Mouse (Mus musculus): Measurements from ENCODE around the gene Cdh23. TPM values are rescaled to one million over a fixed set of nuclear protein-coding genes. Genes with fewer than 3 reads are reported as not detected.
"Not testable (repeated sequence)": the region's sequence is repeated elsewhere in the genome, so short reads cannot be mapped to it uniquely, and the experiment has no call there.

Gene Cdh23
- polyA plus RNA-seq, 1 experiment from 2014 or later, result 0.62 TPM

- Histone ChIP-seq H3K27ac (no peak overlapping the region), H3K4me1 (peaks cover 19% of the 10 kb centered on the region), H3K4me2 (no peak overlapping the region), H3K9ac (no peak overlapping the region), H3K4me3 (replicated peaks) (no peak overlapping the region), H3K27me3 (no peaks in the 10 kb centered on the region), H3K36me3 (no peaks in the 10 kb centered on the region), H3K9me3 (replicated peaks) (no peaks in the 10 kb centered on the region)
- 59% methylated on average over 2 of the region's 2 CpGs for WGBS
- no peak for ATAC-seq (replicated peaks; ENCODE audit: low FRiP score)
Measured at GRCm38 (mm10) chr10:60732397-60732861, 36.1 kb upstream of the Cdh23 start.

GRCm38 (mm10) chr10:60731742-60732141 lies 35.5 kb upstream of the Cdh23 start:
- H3K4me3 ChIP-seq (replicated peaks), result no peak overlapping the region
- H3K9ac ChIP-seq, result no peak overlapping the region
- H3K4me1 ChIP-seq, result peaks cover 12% of the 10 kb centered on the region
- WGBS, result 56% methylated on average over 5 of the region's 5 CpGs
- H3K27me3 ChIP-seq, result no peaks in the 10 kb centered on the region
- H3K36me3 ChIP-seq, result no peaks in the 10 kb centered on the region
- H3K4me2 ChIP-seq, result no peak overlapping the region
- H3K27ac ChIP-seq, result no peak overlapping the region
- ATAC-seq (replicated peaks; ENCODE audit: low FRiP score), result no peak
- H3K9me3 ChIP-seq (replicated peaks), result no peaks in the 10 kb centered on the region

- no peak for ATAC-seq (replicated peaks; ENCODE audit: low FRiP score)
- Histone ChIP-seq H3K4me1 (no peaks in the 10 kb centered on the region), H3K9me3 (replicated peaks) (no peaks in the 10 kb centered on the region), H3K4me2 (no peak overlapping the region), H3K9ac (no peak overlapping the region), H3K27me3 (no peaks in the 10 kb centered on the region), H3K27ac (no peak overlapping the region), H3K4me3 (replicated peaks) (no peak overlapping the region), H3K36me3 (no peaks in the 10 kb centered on the region)
- WGBS, result 32% methylated on average over 5 of the region's 5 CpGs
Measured at GRCm38 (mm10) chr10:60727301-60727700, 31.0 kb upstream of the Cdh23 start.

- no peak overlapping the region for H3K4me2 ChIP-seq
- no peak overlapping the region for H3K4me3 ChIP-seq (replicated peaks)
- no peak overlapping the region for H3K27ac ChIP-seq
- no peak overlapping the region for H3K9ac ChIP-seq
- H3K27me3 ChIP-seq, result no peaks in the 10 kb centered on the region
- no peak for ATAC-seq (replicated peaks; ENCODE audit: low FRiP score)
- no peaks in the 10 kb centered on the region for H3K9me3 ChIP-seq (replicated peaks)
- WGBS, result 81% methylated on average over 3 of the region's 3 CpGs
- no peaks in the 10 kb centered on the region for H3K36me3 ChIP-seq
- no peaks in the 10 kb centered on the region for H3K4me1 ChIP-seq
Measured at GRCm38 (mm10) chr10:60726896-60727295, 30.6 kb upstream of the Cdh23 start.

- Histone ChIP-seq H3K27me3 (no peaks in the 10 kb centered on the region), H3K9ac (no peak overlapping the region), H3K9me3 (replicated peaks) (no peaks in the 10 kb centered on the region), H3K4me3 (replicated peaks) (no peak overlapping the region), H3K4me2 (no peak overlapping the region), H3K4me1 (no peaks in the 10 kb centered on the region), H3K27ac (no peak overlapping the region), H3K36me3 (peaks cover 5% of the 10 kb centered on the region; the same call in 1 of the 2 replicates)
- ATAC-seq (replicated peaks; ENCODE audit: low FRiP score), result no peak
- 81% methylated on average over 6 of the region's 6 CpGs for WGBS
Measured at GRCm38 (mm10) chr10:60724496-60724895, 28.2 kb upstream of the Cdh23 start.

- WGBS, result 45% methylated on average over 1 of the region's 1 CpGs
- Histone ChIP-seq H3K4me2 (no peak overlapping the region), H3K36me3 (peaks cover 10% of the 10 kb centered on the region), H3K4me3 (replicated peaks) (no peak overlapping the region), H3K27me3 (no peaks in the 10 kb centered on the region), H3K9ac (no peak overlapping the region), H3K9me3 (replicated peaks) (no peaks in the 10 kb centered on the region), H3K27ac (no peak overlapping the region), H3K4me1 (no peaks in the 10 kb centered on the region)
- no peak for ATAC-seq (replicated peaks; ENCODE audit: low FRiP score)
Measured at GRCm38 (mm10) chr10:60723345-60723744, 27.1 kb upstream of the Cdh23 start.

GRCm38 (mm10) chr10:60721640-60722039 lies 25.4 kb upstream of the Cdh23 start:
- no peak for ATAC-seq (replicated peaks; ENCODE audit: low FRiP score)
- Histone ChIP-seq H3K27ac (no peak overlapping the region), H3K4me2 (no peak overlapping the region), H3K9me3 (replicated peaks) (no peaks in the 10 kb centered on the region), H3K9ac (no peak overlapping the region), H3K4me3 (replicated peaks) (no peak overlapping the region), H3K36me3 (peaks cover 12% of the 10 kb centered on the region), H3K27me3 (no peaks in the 10 kb centered on the region), H3K4me1 (no peaks in the 10 kb centered on the region)
- 72% methylated on average over 12 of the region's 12 CpGs for WGBS

- Histone ChIP-seq H3K27me3 (no peaks in the 10 kb centered on the region), H3K4me2 (no peak overlapping the region), H3K9ac (no peak overlapping the region), H3K9me3 (replicated peaks) (no peaks in the 10 kb centered on the region), H3K4me1 (no peaks in the 10 kb centered on the region), H3K4me3 (replicated peaks) (no peak overlapping the region), H3K27ac (no peak overlapping the region), H3K36me3 (peaks cover 23% of the 10 kb centered on the region)
- 74% methylated on average over 5 of the region's 5 CpGs for WGBS
- ATAC-seq (replicated peaks; ENCODE audit: low FRiP score), result no peak
Measured at GRCm38 (mm10) chr10:60720461-60720860, 24.2 kb upstream of the Cdh23 start.

- H3K9me3 ChIP-seq (replicated peaks), result no peaks in the 10 kb centered on the region; the same call in 1 of the 2 replicates
- H3K4me2 ChIP-seq, result no peak overlapping the region
- ATAC-seq (replicated peaks; ENCODE audit: low FRiP score), result no peak
- H3K4me1 ChIP-seq, result no peaks in the 10 kb centered on the region
- H3K4me3 ChIP-seq (replicated peaks), result no peak overlapping the region
- 95% methylated on average over 2 of the region's 2 CpGs for WGBS
- H3K36me3 ChIP-seq, result peaks cover 39% of the 10 kb centered on the region
- H3K9ac ChIP-seq, result no peak overlapping the region
- no peak overlapping the region for H3K27ac ChIP-seq
- no peaks in the 10 kb centered on the region for H3K27me3 ChIP-seq
Measured at GRCm38 (mm10) chr10:60718491-60718890, 22.2 kb upstream of the Cdh23 start.

GRCm38 (mm10) chr10:60716449-60716848 lies 20.2 kb upstream of the Cdh23 start:
- Histone ChIP-seq H3K4me3 (replicated peaks) (no peak overlapping the region), H3K9me3 (replicated peaks) (no peaks in the 10 kb centered on the region; the same call in 1 of the 2 replicates), H3K27ac (no peak overlapping the region), H3K9ac (no peak overlapping the region), H3K4me2 (no peak overlapping the region), H3K4me1 (no peaks in the 10 kb centered on the region), H3K36me3 (peaks cover 43% of the 10 kb centered on the region), H3K27me3 (no peaks in the 10 kb centered on the region)
- 88% methylated on average over 3 of the region's 3 CpGs for WGBS
- ATAC-seq (replicated peaks; ENCODE audit: low FRiP score), result no peak

- WGBS, result 52% methylated on average over 8 of the region's 8 CpGs
- not testable (repeated sequence) for H3K27me3 ChIP-seq
Measured at GRCm38 (mm10) chr10:60712299-60712698, 16.0 kb upstream of the Cdh23 start.

GRCm38 (mm10) chr10:60708837-60709236 lies 12.5 kb upstream of the Cdh23 start:
- ATAC-seq (replicated peaks; ENCODE audit: low FRiP score), result peak; percentile 73; the same call in 1 of the 2 replicates

More at GRCm38 (mm10) chr10:60712299-60712698, 16.0 kb upstream of the Cdh23 start:
- H3K9me3 ChIP-seq (replicated peaks); H3K4me2 ChIP-seq; H3K9ac ChIP-seq; H3K4me3 ChIP-seq (replicated peaks); H3K27ac ChIP-seq; H3K4me1 ChIP-seq; ATAC-seq (replicated peaks; ENCODE audit: low FRiP score): not testable (repeated sequence)
- H3K36me3 ChIP-seq, result peaks cover 33% of the 10 kb centered on the region

GRCm38 (mm10) chr10:60706268-60706667 lies 10.0 kb upstream of the Cdh23 start:
- H3K36me3 ChIP-seq, result no peaks in the 10 kb centered on the region
- WGBS, result 86% methylated on average over 4 of the region's 4 CpGs
- H3K27me3 ChIP-seq, result no peaks in the 10 kb centered on the region
- H3K27ac ChIP-seq, result no peak overlapping the region
- H3K4me1 ChIP-seq, result 0 out of 2 replicates have a peak, but pooled peaks cover 2% of the 10 kb centered on the region
- no peak overlapping the region for H3K4me3 ChIP-seq (replicated peaks)
- no peak overlapping the region for H3K4me2 ChIP-seq
- H3K9me3 ChIP-seq (replicated peaks), result no peaks in the 10 kb centered on the region
- ATAC-seq (replicated peaks; ENCODE audit: low FRiP score), result no peak
- H3K9ac ChIP-seq, result no peak overlapping the region

More at GRCm38 (mm10) chr10:60708837-60709236, 12.5 kb upstream of the Cdh23 start:
- WGBS, result 68% methylated on average over 5 of the region's 5 CpGs
- Histone ChIP-seq H3K4me3 (replicated peaks) (no peak overlapping the region), H3K9ac (no peak overlapping the region), H3K4me2 (no peak overlapping the region), H3K9me3 (replicated peaks) (no peaks in the 10 kb centered on the region), H3K27ac (no peak overlapping the region), H3K27me3 (no peaks in the 10 kb centered on the region), H3K4me1 (0 out of 2 replicates have a peak, but pooled peaks cover 2% of the 10 kb centered on the region), H3K36me3 (peaks cover 7% of the 10 kb centered on the region)
